Mouse (Mus musculus) hindbrain, embryonic 15.5 days (tissue): ENCODE measurements around the gene Rasa2. TPM values are rescaled to one million over a fixed set of nuclear protein-coding genes. Genes with fewer than 3 reads are reported as not detected.
"Not testable (repeated sequence)": the region's sequence is repeated elsewhere in the genome, so short reads cannot be mapped to it uniquely, and the experiment has no call there.

Source experiments
- ATAC-seq: fragments of 200-750 bp; cut with Nextera tagmentation; 2 replicates; pipeline ENCODE4 v1.8.0; 2017; ENCODE audit warnings: low read depth, moderate number of reproducible peaks, moderate TSS enrichment; ENCODE audit not compliant: low FRiP score
- H3K27ac ChIP-seq: fragments of 300-500 bp; sonication (generic); replicated peaks from 2 replicates; pipeline ENCODE4 v1.5.1; 2015; ENCODE audit warnings: mild to moderate bottlenecking, inconsistent platforms
- H3K27me3 ChIP-seq: fragments of 300-500 bp; sonication (generic); 2 replicates; pipeline ENCODE4 v1.6.1; 2015; ENCODE audit warnings: control low read depth, inconsistent platforms
- H3K36me3 ChIP-seq: fragments of 300-500 bp; sonication (generic); 2 replicates; pipeline ENCODE4 v1.6.1; 2015; ENCODE audit warnings: control low read depth, inconsistent platforms
- H3K4me1 ChIP-seq: fragments of 300-500 bp; sonication (generic); replicated peaks from 2 replicates; pipeline ENCODE4 v1.6.1; 2015; ENCODE audit warnings: control low read depth, inconsistent platforms
- H3K4me2 ChIP-seq: fragments of 300-500 bp; sonication (generic); 2 replicates; pipeline ENCODE4 v1.6.1; 2015; ENCODE audit warnings: moderate library complexity, mild to moderate bottlenecking, inconsistent platforms
- H3K4me3 ChIP-seq: fragments of 300-500 bp; sonication (generic); 2 replicates; pipeline ENCODE4 v1.5.1; 2015; ENCODE audit warnings: mild to moderate bottlenecking, inconsistent platforms
- H3K9ac ChIP-seq: fragments of 300-500 bp; sonication (generic); 2 replicates; pipeline ENCODE4 v1.6.1; 2015; ENCODE audit warnings: inconsistent platforms
- H3K9me3 ChIP-seq: fragments of 300-500 bp; sonication (generic); 2 replicates; pipeline ENCODE4 v1.6.1; 2016; ENCODE audit warnings: control low read depth, inconsistent platforms
- WGBS: fragments of 180-500 bp; shearing (Covaris S2); methylation state at CpG from one replicate; pipeline ENCODE4 v1.1.7; 2015; 5-methylcytosine and 5-hydroxymethylcytosine counted together
- polyA plus RNA-seq: library from polyadenylated mRNA; unstranded; fragments of >200 nt; fragmentation: Nextera tagmentation; extraction: Ambion mirVana; gene quantifications from 2 replicates; pipeline ENCODE4 v1.2.1, GENCODE M21; 2015

Gene Rasa2
- polyA plus RNA-seq, result 16.0 and 16.5 TPM in 2 replicates

DNA sequence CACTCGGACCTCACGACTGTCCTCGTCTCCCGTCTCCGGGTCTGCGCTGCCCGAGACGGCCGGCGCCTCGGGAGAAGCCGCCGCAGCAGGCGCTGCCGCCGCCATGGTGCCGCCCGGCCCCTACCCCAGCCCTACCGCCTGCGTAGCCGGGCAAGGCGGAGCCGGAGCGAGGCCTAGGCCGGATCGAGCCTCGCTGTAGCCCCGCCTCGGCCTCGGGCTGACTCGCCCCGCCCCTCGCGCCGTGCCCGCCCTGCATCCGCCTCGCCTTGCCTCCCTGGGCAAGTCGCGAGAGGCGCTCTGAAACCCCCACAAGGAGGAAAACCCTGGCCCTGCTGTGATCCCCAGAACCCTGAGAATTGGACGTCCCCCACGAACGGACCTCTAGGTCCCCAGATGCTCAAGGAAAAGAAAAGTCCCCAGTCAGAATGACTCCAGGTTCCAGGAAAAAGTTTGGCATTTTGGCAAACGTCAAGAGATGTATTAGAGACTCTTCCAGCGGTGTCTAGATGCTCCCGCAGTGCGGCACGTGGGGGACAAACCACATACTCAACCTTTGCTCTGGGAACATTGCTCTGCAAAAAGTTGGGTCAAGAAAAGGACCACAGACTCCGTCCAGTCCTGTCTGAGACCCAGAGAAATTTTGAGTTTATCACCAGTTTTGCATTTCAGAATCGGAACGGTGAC, at the start of gene Rasa2:
Rasa2 (minus strand) TSS at position 229 of the 684 bp plus-strand sequence.
- H3K9me3 ChIP-seq, result no peaks in the 10 kb centered on the region
- H3K4me1 ChIP-seq, result peaks cover 24% of the 10 kb centered on the region
- 2% methylated on average over 50 of the region's 52 CpGs for WGBS
- H3K4me3 ChIP-seq, result peak within 1 kb of the TSS; percentile 77
- ATAC-seq, result peak; percentile 98
- H3K27ac ChIP-seq, result peak within 1 kb of the TSS; percentile 96
- no peaks in the 10 kb centered on the region for H3K36me3 ChIP-seq
- H3K27me3 ChIP-seq, result peaks cover 3% of the 10 kb centered on the region; the same call in 1 of the 2 replicates
- H3K4me2 ChIP-seq, result peak within 1 kb of the TSS; percentile 71
- peak within 1 kb of the TSS; percentile 90 for H3K9ac ChIP-seq

DNA sequence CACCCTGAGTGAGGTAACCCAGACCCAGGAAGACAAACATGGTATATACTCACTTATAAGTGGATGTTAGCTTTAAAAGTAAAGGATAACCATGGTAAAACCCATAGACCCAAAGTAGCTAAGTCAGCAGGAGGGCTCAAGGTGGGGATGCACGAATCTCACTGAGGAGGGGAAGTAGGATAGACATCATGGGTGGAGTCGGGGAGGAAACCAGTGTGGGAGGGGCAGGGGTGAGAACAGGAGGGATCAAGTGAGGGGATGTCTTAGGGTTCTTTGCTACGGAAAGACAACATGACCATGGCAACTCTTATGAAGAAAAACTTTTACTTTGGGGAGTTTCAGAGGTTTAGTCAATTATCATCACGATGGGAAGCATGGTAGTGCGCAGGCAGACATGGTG, 47.2 kb upstream of the Rasa2 start:
- H3K27me3 ChIP-seq, result no peaks in the 10 kb centered on the region
- no peak for ATAC-seq
- WGBS, result 87% methylated on average over 5 of the region's 5 CpGs
- H3K9ac ChIP-seq, result no peak overlapping the region
- H3K4me3 ChIP-seq, result no peak overlapping the region
- H3K4me2 ChIP-seq, result no peak overlapping the region
- H3K9me3 ChIP-seq, result no peaks in the 10 kb centered on the region
- no peaks in the 10 kb centered on the region for H3K36me3 ChIP-seq
- H3K27ac ChIP-seq, result no peak overlapping the region
- no peaks in the 10 kb centered on the region for H3K4me1 ChIP-seq

DNA sequence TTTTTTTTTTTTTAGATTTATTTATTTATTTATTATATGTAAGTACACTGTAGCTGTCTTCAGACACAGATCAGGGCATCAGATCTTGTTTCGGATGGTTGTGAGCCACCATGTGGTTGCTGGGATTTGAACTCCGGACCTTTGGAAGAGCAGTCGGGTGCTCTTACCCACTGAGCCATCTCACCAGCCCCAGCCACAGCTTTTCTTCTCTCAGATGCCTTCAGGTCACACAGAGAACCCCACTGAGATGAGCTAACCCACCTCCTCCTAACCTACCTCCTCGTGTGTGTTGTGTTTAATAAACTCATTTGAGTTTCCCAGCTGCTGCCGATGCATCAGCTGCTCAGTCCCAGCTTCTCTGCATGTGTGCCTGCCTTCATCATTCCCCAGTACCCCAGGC, 46.3 kb upstream of the Rasa2 start:
- H3K4me1 ChIP-seq, H3K9ac ChIP-seq, H3K9me3 ChIP-seq, H3K27ac ChIP-seq, H3K4me3 ChIP-seq, H3K4me2 ChIP-seq, H3K36me3 ChIP-seq, ATAC-seq, H3K27me3 ChIP-seq: not testable (repeated sequence)
- 78% methylated on average over 5 of the region's 5 CpGs for WGBS

DNA sequence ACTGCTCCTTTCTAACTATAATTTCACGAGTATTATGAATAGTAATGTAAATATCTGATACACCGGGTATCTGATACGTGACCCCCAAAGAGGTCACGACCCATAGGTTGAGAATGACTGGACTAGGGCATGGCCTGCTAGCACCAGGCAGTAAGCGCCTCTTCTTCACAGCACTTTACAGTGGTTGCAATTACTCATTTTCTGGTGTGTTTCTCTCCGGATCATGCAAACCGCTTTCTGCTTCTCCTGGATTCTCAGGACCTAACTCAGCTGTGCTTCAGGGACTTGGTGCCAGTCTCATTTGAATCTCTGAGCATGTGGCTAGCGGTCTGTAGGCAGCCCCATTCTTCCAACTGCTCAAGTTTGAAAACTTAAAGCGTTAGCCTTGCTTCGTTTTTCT, 45.3 kb upstream of the Rasa2 start:
- Histone ChIP-seq H3K9me3 (no peaks in the 10 kb centered on the region), H3K4me1 (no peaks in the 10 kb centered on the region), H3K36me3 (no peaks in the 10 kb centered on the region), H3K27me3 (no peaks in the 10 kb centered on the region), H3K9ac (no peak overlapping the region), H3K4me3 (no peak overlapping the region), H3K4me2 (no peak overlapping the region), H3K27ac (no peak overlapping the region)
- no peak for ATAC-seq
- 90% methylated on average over 10 of the region's 10 CpGs for WGBS

DNA sequence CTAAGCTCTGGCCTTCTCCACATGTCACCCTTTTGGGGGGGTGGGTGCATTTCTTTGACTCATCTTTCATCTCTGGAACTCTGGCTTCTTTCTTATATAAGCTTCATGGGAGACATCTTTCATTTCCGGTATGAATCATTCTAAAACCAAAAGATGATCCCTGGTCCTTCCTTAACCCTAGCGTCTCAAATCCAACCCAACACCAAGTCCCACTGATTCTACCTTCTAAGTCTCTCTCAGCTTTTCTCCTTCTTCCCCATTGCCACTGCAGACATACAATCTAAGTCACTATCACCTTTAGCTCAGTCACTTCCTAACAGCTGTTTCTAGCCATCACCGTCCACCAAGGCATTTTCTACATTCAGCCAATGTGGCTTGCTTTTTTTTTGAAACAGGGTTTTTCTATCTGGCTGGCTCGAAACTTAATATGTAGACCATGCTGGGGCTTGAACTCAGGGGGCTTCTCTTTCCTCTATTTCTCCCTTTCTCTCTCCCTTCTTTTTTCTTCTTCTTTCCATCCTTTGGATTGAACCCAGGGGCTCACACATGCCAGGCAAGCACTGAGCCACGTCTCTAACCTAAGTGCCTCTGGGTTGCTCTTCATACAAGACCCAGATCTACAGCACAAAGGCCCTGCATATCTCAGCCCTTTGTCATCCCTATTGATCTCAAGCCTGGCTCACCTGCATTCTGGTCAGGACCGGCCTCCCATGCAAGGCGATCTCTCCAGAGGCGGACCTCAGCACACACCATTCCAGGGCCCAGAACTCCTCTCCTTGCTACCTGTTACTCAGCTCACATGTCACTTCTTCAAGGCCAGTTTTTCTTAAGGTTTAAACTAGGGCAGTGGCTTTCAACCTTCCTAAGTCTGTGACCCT, 44.6 kb upstream of the Rasa2 start:
- WGBS, result 89% methylated on average over 8 of the region's 8 CpGs
- Histone ChIP-seq H3K36me3 (no peaks in the 10 kb centered on the region), H3K9me3 (no peaks in the 10 kb centered on the region), H3K27me3 (no peaks in the 10 kb centered on the region), H3K4me3 (no peak overlapping the region), H3K4me2 (no peak overlapping the region), H3K4me1 (no peaks in the 10 kb centered on the region), H3K9ac (no peak overlapping the region), H3K27ac (no peak overlapping the region)
- no peak for ATAC-seq

DNA sequence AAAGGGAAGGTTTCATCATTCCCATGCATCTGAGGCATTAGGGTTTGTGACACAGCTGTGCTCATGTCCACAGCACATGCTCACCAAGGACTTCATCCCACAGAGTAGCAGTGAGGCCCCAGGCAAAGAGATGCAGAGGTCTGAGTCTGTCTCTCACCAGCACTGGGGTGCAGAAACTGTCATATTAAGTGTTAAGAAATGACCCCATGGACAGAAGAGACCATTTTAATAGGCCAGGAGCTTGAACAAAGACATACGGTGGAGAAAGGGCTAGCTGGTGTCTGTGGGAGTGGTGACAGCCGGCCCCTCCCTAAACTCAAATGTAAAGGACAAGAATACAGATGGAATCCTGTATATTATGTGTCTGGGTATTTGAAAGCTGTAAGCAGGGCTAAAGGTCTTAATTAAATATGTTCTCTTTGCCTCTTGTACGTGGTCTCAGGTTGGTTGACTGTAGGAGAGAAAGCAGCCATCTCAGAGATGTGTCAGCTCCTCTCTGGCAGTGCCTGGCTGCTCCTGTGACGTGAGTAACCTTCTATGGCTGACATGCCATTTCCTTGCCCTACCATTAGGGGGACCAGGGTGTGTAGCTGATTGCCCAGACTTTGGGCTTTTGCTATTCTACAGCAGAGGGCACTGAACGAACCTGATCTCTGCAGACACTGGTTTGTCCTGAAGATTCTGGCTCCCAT, 43.8 kb upstream of the Rasa2 start:
- no peak overlapping the region for H3K27ac ChIP-seq
- no peaks in the 10 kb centered on the region for H3K27me3 ChIP-seq
- no peaks in the 10 kb centered on the region for H3K9me3 ChIP-seq
- WGBS, result 37% methylated on average over 5 of the region's 5 CpGs
- H3K4me2 ChIP-seq, result no peak overlapping the region
- H3K36me3 ChIP-seq, result no peaks in the 10 kb centered on the region
- no peak overlapping the region for H3K9ac ChIP-seq
- no peak overlapping the region for H3K4me3 ChIP-seq
- no peaks in the 10 kb centered on the region for H3K4me1 ChIP-seq
- no peak for ATAC-seq

DNA sequence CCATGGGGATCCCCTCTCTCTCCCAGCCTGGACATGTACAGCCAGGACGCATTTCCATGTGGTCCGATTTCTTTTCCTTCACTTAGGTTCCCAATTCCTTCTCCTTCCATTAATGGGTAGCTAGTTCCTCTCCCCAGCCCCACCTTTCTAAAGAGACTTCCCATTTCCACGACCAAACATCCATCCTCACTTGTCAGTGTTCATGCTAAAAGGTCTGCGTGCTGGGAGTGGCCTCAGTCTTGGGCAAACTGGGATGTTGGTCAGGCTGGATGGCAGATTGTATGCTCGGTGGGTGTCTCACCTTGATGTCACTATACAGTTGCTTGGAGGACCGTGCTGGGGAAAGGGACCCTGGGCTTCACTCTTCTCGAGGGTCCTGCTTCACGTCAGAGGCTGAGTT, 42.9 kb upstream of the Rasa2 start:
- Histone ChIP-seq H3K9ac (no peak overlapping the region), H3K27ac (no peak overlapping the region), H3K9me3 (no peaks in the 10 kb centered on the region), H3K4me1 (0 out of 2 replicates have a peak, but pooled peaks cover 4% of the 10 kb centered on the region), H3K4me3 (no peak overlapping the region), H3K36me3 (no peaks in the 10 kb centered on the region), H3K27me3 (no peaks in the 10 kb centered on the region), H3K4me2 (no peak overlapping the region)
- WGBS, result 90% methylated on average over 8 of the region's 8 CpGs
- ATAC-seq, result no peak

GRCm38 (mm10) chr9:96672466-96672865, 41.0 kb upstream of the Rasa2 start:
- Histone ChIP-seq H3K9me3 (no peaks in the 10 kb centered on the region), H3K36me3 (no peaks in the 10 kb centered on the region), H3K4me3 (no peak overlapping the region), H3K27me3 (no peaks in the 10 kb centered on the region), H3K27ac (no peak overlapping the region), H3K4me2 (no peak overlapping the region), H3K9ac (no peak overlapping the region), H3K4me1 (0 out of 2 replicates have a peak, but pooled peaks cover 8% of the 10 kb centered on the region)
- 87% methylated on average over 2 of the region's 2 CpGs for WGBS
- no peak for ATAC-seq

DNA sequence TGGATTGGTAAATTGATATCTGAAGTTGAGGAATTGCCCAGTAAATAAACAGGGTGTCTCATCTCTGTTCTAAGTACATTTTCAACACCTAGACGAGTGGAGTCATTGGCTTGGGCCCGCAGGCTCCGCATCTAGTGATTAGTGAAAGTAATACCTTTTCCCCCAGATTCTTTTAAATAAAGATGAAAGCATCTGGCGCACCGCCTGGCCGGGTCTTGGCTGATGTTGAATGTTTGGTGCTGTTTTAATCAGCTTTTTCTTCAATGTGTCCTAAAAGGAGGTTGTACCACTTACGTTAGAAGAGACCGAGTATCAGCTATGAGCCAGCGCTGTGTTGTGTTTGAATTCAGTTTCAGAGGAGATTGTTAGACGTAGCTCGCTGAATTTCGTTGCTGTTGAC, 39.8 kb upstream of the Rasa2 start:
- Histone ChIP-seq H3K4me2 (no peak overlapping the region), H3K9me3 (no peaks in the 10 kb centered on the region), H3K4me1 (0 out of 2 replicates have a peak, but pooled peaks cover 8% of the 10 kb centered on the region), H3K27ac (no peak overlapping the region), H3K9ac (no peak overlapping the region), H3K27me3 (no peaks in the 10 kb centered on the region), H3K4me3 (no peak overlapping the region), H3K36me3 (no peaks in the 10 kb centered on the region)
- ATAC-seq, result no peak
- WGBS, result 94% methylated on average over 12 of the region's 12 CpGs

- Histone ChIP-seq H3K4me3 (peak overlapping the region; percentile 35), H3K4me2 (peak overlapping the region; percentile 67), H3K27ac (peak overlapping the region; percentile 87), H3K27me3 (no peaks in the 10 kb centered on the region), H3K9ac (peak overlapping the region; percentile 39), H3K9me3 (no peaks in the 10 kb centered on the region), H3K4me1 (0 out of 2 replicates have a peak, but pooled peaks cover 8% of the 10 kb centered on the region), H3K36me3 (no peaks in the 10 kb centered on the region)
- ATAC-seq, result peak; percentile 100
- WGBS, result under 1% methylated on average over 15 of the region's 15 CpGs
Measured at GRCm38 (mm10) chr9:96669877-96670276, 38.5 kb upstream of the Rasa2 start.

GRCm38 (mm10) chr9:96668628-96669027, 37.2 kb upstream of the Rasa2 start:
- H3K9me3 ChIP-seq, result no peaks in the 10 kb centered on the region
- WGBS, result 47% methylated on average over 5 of the region's 5 CpGs
- H3K4me2 ChIP-seq, result no peak overlapping the region
- H3K4me3 ChIP-seq, result no peak overlapping the region
- no peaks in the 10 kb centered on the region for H3K36me3 ChIP-seq
- 0 out of 2 replicates have a peak, but pooled peaks cover 8% of the 10 kb centered on the region for H3K4me1 ChIP-seq
- no peaks in the 10 kb centered on the region for H3K27me3 ChIP-seq
- ATAC-seq, result peak; percentile 57; the same call in 1 of the 2 replicates
- H3K9ac ChIP-seq, result no peak overlapping the region
- H3K27ac ChIP-seq, result no peak overlapping the region
